Mouse (Mus musculus): ENCODE results near the gene P2ry2.

P2ry2 gene

DNA sequence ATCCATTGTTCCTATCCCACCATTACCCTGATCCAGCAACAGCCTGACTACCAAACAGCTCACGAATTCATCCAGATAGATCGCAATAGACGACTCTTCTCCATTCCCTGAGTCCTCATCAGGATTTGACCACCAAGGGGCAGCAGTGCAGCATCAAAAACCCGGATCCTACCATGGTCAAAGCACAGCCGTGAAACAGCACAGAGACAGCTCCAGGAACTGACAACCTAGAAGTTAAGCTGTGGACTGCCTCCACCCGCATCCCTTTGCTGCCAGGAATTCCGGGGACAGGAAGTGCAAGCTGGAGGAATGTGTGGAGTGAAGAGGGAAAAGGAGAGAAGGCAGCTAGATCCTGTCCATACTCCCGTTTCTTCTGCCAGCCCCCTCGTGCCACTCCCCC, 24.6 kb downstream of the P2ry2 start:
- DNase-seq (ENCODE audit: low read depth, low spot score): peak; percentile 63

DNA sequence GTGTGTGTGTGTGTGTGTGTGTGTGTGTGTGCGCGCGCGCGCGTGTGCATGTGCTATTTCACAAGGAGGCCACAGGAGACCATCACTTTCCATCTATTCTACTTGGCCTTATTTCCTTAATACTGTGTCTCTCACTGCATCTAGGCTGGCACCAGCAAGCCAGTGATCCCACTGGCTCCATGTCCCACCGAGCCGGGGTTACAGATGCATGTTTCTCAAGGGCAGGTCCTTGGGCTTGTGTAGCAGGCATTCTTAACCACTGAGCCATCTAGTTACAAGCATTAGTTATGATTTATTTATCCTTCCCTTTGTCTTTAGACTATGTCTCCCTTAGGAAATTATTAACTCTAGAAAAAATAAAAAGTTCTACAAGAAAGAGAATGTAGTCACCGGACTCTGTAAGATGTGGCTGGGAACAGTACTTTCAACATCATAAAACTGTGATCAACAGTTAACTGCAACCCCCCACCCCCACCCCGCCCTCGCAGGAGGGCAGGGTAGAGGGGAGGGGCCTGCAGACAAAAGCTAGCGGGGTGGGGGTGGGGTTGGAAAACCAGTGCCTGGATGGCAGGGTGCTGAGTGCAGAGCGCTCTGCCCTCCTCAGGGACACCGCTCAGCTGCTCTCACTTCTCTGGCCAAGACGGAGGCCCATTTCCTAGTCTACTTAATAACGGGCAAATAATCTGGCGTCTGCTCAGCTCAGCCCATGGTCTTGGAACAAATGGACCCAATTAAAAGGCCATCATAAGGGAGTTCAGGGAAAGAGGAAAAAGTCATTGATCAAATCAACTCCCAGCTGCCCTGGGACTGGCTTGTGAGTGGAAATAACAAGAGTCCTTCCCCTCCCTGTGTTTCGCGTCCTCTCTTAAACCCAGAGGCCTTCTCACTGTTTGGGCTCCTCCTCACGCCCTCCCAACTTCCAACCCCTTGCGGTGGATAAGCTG, 27.9 kb downstream of the P2ry2 start:
- peak; percentile 78 for DNase-seq (ENCODE audit: low read depth, low spot score)

DNA sequence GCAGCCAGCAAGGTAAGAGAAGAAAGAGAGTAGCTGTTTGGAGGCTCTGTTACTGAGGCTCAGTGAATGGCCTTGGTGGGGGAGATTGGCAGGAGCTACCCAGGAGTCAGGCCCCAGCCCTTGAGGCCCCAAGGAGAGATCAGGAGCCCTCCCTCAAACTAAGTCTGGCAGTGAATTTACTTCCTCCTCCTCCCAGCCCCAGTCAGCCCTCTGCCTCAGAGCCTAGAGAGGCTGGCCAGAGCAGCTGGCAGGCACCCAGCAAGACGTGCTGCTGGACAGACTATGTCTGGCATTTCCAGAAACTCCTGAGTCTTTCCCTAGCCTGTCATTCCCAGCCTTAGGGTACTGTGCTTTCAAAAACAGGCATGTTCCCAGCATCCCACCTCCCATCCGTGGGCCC, 33.5 kb downstream of the P2ry2 start:
- DNase-seq (ENCODE audit: low read depth, low spot score): no peak

DNA sequence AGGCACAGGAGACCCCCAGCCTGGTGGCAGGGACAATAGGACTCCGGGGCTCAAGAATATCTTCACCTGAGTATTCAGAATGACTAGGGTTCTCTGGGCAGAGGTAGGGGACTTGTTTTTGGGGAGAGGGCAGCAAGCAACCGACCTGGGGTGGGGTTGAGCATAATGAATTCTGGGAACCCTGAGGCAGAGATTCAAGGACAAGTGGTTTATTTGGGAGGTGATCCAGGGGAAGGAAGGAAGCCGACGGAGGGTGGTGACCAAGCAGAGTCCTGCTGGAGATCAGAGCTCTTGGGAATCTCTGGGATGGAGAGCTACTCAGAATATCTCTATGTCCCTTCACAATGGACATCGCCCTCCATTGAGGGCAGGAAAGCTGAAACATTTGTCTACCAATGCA, 34.5 kb downstream of the P2ry2 start:
- DNase-seq (ENCODE audit: low read depth, low spot score): no peak

DNA sequence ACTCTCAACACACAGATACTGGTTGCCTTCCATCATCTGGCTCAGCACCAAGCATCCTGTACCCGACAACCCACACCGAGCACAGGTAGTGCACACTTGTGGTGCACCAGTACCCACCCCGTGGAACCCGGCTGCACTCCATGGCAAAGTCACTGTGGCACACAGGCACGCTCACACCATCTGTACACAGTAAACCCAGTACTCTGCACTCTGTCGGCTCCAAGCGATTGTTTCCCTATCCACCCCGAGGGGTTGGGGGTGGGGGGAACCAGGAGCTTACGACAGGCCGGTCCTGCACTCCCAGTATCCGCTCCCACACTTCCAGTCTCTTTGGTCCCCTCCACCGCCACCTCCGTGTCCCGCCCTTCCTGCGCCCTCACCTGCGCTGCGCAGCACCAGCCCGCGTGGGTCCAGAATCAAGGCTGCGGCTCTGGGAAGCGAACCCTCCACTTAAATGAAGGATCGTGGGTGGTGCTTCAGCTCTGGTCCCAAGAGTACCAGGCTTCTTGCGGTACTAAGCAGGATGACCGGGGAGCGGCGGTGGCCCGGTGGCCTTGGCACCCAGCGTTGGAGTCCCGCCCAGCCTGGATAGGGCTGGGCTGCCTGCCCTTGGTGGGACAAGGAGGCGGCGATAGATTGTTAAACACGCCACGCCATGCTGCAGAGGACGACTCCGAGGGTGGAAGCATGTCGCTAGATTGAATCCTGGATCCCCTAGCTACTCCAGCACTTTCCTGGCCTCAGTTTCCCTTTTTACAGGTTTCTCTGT, 38.3 kb downstream of the P2ry2 start, which contains the start of gene P2ry6:
TSS of gene P2ry6 (minus strand) at position 515 of the 769 bp plus-strand sequence.
- peak; percentile 18 for DNase-seq (ENCODE audit: low read depth, low spot score)

DNA sequence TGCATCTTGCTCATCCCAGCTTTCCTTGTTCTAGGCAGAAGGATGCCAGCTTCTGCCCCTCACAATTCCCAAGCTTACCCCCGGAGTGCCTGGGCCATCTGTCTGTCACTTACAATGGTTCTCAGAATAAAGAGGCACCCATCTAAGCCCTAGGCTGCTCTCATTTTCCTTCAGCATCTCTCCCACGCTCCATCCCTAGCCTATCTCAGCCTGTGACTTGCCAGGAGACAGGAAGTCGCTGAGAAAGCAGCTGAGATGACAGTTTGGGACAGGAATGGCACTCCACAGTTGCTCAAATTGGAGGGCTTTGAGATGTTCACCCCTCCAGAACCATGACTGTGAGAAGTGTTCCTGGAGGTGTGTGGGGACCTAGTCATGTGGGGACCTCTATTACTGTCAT, 39.8 kb downstream of the P2ry2 start:
- DNase-seq (ENCODE audit: low read depth, low spot score): no peak

DNA sequence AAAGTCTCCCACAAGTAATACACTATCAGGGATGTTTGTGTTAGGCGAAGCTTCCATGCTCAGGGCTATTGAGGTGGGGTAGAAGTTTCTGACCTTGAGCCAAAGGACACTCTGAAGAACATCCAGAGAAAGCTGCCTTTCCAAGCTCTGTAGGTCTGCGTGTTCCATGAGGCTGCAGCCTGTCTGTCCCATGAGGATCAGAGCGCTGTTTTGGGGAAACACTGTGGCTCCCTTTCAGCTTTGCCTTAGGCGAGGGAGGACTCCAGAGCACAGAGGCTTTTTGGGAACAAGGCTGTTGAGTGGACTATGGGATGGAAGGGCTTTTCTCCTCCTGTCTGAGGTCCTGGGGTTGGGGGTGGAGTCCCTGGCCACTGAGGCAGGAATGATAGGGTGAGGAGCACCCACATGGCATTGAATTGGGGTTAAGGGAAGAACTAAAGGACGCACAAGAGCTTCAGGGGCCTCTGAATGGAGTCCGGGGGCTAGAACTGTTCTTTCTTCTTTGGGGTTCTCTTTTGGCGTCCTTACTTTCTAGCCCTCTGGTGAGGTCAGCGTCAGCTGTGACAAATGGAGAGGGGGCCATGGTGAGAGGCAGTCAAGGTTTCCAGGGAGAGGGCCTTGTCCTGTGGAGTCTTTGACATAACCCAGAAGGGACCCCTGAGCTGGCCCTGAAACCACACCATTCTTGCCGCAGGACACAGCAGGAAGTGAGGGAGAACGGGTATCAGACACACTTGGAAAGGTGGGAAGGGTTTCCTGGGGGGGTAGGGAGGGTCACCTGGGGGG, 43.6 kb downstream of the P2ry2 start:
- DNase-seq (ENCODE audit: low read depth, low spot score): no peak

DNA sequence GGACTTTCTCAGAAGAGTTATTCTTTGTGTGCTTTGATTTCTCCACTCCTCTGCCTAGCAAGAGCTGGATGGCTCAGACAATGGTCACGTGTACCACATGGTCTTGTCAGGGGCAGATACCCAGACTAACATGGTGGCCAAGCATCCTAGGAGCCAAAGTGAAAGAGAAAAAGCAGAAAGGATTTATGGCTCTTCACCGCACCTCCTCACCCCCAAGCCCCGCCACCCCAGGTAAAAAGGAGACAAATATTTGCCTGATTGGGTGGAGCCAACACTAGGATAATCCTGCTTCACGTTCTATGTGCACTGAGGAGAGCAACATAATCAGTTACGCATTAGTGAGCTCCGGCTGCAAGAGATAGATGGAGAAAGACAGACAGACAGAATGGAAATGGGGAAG, 44.3 kb downstream of the P2ry2 start:
- no peak for DNase-seq (ENCODE audit: low read depth, low spot score)

DNA sequence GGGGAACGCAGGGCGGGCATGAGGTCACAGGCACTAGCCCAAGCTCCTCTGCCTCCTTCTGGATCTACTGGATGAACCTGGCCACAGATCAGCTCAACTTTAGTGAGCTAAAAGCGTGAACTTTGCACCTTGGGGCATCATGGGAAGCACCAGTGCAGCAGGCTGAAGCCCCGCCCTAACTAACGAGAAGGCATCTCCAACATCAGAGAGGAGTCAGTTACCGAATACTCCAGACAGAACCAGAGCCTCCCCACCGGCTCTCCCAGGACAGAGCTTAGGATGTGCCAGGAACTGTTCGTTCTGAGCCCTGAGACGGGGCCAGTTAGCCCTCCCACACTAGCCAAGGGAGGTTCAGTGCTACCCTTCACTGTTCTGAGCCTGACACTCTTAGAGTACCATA, 44.8 kb downstream of the P2ry2 start:
- no peak for DNase-seq (ENCODE audit: low read depth, low spot score)

DNA sequence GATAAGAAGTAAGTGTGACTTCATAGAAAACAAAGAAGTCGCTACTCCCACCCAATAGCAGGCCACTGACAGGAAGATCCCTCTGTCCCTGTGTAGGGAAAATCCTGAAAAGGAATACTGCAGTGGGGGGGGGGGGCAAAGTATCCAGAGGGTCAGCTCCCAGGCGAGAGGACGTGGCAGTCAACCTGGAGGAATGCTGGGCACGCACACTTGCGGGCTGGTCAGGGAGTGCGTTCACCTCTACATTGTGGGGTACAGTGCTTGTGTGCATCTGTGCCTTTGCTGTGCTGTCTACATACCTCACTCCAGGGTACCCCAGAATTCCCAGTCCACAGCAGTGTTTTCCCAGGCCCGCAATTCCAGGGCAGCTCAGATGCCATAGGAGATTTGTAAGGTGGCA, 46.7 kb downstream of the P2ry2 start:
- no peak for DNase-seq (ENCODE audit: low read depth, low spot score)

DNA sequence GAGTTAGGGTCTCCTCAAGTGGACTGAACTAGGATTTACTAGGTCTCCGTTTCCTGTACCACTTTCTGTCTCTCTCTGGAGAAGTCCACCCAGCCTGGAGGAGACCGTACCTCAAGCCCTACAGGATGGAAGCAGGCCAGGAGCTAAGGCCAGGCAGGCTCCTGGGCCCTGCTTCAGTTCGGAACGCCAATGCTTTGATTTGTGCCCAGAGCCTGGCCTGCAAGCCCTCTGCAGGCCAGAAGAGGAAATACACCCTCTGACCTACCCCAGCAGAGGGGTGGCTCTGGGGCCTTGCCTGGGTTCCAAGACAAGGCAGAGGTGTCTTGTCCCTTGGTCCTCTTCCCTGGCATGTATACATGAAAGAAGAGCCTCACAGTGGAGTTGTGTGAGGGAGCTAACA, 47.6 kb downstream of the P2ry2 start:
- peak; percentile 49 for DNase-seq (ENCODE audit: low read depth, low spot score)

DNA sequence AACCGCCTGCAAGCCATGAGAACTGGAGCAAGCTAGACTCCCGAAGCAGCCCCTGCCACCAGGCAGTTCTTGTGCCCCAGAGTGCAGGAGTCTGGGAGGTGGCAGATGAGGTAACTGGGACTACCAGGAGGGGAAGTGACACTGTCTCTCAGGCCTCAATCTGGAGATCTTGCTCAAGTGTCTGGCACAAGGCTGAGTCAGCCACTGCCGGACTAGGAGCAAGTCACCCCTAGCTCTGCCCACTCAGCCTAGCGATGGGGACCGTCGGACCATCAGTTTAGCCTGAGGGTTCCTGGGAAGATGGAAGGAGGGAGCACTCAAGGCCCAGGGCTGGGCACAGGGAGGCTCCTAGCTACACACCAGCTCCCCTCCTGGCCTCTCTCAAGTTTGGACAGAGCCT, 48.4 kb downstream of the P2ry2 start:
- no peak for DNase-seq (ENCODE audit: low read depth, low spot score)

DNA sequence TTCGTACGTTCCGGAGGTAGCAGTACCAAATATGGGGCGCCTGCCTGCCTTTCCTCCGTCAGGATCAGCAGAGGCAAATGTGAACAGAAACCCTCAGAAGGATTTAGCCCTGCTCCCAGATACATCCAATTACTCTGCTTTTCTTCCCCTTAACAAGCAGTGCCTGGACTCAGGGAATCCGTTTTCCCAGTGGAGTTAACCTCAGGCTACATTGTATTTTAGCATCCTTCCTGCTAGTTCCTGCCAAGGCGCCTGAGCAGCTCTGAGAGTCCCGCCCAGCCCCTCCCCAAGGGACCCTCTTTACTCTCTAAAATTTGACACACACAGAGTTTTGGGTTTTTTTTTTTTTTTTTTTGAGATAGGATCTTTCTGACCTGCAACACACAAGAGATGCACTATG, 49.3 kb downstream of the P2ry2 start:
- no peak for DNase-seq (ENCODE audit: low read depth, low spot score)

DNA sequence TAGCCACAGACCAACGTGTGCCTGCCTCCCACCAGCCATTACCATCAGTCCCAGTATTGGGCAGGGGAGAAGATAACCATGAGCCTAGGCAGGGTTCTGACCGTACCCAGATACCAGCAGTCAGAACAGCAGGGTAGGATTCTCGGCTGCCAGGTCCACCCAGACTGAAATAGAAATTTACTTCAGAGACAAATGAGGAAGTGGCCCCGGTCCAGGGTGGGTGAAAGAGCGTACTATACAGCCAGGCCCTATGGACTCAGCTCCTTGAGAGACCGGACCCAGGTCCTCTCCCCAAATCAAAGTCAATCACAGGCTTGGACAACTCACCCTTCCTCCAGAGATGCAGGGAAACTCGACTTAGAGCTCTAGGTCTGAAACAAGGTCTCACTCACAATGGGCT, 51.5 kb downstream of the P2ry2 start:
- DNase-seq (ENCODE audit: low read depth, low spot score): no peak

DNA sequence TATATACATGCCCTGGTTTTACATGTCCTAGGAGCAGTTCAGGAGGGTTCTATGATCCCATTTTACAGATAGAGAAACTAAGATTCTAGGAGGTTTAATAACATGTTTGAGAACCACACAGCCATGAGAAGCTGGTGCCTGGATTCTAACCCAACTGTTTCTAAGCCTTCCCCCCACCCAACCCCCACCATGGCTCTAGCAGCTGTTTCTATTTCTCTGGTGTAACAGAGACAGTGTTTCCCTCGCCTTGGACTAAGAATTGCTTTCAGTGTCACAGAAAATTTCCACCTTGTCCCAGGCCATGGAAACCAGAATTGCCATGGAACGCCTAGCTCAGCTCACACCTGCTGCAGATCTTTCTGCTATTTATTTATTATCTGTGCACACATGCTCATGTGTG, 52.2 kb downstream of the P2ry2 start:
- DNase-seq (ENCODE audit: low read depth, low spot score): no peak

DNA sequence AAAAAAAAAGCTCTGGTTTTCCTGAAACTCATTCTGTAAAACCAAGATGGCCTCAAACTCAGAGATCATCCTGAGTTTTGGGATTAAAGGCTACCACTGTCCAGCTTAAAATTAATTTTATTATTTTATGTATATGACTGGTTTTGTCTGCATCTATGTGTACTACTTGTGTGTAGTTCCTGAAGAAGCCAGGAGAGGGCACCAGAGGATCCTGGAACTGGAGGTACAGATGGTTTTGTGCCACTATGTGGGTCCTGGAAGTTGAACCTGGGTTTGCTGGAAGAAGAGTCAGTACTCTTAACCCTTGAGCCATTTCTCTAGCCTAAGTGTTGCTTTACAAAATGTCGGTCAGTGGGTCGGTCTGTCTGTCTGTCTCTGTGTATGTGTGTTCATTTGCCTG, 54.2 kb downstream of the P2ry2 start:
- peak; percentile 40 for DNase-seq (ENCODE audit: low read depth, low spot score)

DNA sequence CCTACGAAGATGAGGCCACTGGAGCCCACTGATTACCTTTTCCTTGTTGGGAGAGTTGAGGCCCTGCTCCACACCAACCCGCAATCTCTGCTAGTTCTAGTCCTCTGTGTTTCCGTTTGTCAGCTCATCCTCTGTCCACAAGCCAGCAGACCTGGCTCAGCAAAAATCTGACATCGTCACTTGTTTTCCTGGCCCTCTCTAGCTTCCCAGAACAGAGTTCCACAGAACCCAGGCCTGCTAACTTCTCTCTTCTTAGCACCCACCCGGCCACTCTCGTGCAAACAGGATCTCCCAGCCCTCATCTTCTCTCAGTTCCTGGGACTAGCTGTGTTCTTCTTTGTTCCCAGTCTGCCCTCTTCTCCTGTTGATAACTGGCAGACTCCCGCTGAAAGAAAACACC, 60.0 kb downstream of the P2ry2 start:
- DNase-seq (ENCODE audit: low read depth, low spot score): no peak

DNA sequence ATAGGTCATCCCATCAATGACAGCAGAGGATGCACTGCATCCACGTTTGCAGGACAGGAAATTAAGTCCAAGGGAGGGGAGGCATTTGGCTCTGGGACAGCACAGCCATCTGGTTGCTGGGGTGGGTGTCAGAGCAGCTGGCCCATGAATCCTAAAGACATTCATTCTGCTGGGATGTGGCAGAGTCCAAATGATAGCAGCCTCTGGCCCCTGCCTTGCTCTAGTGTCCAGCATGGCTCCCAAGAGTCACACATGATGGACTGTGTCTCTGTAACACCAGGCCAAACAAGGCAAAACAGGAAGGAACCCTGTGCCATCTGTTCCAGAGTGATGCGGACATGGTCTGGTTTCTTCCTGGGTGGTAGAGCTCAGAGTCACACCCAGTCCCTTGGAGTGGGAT, 60.8 kb downstream of the P2ry2 start:
- no peak for DNase-seq (ENCODE audit: low read depth, low spot score)

DNA sequence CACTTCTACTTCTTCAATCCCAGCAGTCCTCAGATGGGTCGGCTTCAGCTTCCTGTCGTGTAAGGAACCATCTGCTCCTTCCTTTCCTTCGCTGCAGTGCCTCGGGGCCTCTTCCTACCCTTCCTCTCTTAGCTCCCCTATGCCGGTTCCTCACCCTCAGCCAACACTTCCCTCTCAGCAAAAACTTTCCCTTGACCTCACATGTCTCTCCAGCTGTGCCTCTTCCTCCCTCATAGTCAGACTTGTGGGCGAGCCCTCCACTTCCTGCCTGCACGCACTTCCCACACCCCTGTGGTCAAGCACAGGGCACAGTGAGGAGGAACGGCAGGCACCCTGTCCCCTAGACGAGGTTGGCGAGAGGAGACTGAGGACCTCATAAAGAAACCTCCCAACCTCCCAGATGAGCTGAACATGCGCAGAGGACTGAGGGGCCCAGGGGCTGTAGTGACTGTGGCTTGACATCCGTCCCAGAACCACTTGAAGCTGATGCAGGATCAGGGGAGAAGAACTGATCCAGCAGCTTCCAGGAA, 62.1 kb downstream of the P2ry2 start:
- DNase-seq (ENCODE audit: low read depth, low spot score): no peak

DNA sequence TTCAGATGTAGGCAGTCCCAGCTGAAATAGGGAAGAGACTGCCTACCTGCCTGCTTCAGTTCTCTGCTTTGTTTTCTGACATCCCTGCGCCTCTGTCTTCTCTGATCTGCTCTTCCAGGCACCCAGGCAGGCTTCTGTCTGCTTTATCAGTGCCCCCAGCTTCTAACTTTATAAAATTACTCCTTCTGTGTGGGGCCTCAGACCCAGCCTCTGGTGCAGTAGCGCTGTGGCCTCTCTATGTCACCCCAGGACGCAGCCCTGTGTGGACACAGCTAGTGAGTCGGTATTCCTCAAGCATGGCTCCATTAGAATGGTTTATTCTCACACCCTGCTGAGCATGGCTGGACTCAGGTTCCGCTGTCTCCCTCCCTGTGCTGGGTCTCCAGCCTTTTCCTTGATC, 62.6 kb downstream of the P2ry2 start:
- DNase-seq (ENCODE audit: low read depth, low spot score): no peak

Measured in forelimb bud, embryonic 11.5 days (tissue).